Mouse (Mus musculus): ENCODE results near the gene Adipoq. TPM values are rescaled to one million over a fixed set of nuclear protein-coding genes. Genes with fewer than 3 reads are reported as not detected.

The Adipoq gene
- 1.1 TPM for polyA plus RNA-seq (2017; shearing (Covaris generic))

DNA sequence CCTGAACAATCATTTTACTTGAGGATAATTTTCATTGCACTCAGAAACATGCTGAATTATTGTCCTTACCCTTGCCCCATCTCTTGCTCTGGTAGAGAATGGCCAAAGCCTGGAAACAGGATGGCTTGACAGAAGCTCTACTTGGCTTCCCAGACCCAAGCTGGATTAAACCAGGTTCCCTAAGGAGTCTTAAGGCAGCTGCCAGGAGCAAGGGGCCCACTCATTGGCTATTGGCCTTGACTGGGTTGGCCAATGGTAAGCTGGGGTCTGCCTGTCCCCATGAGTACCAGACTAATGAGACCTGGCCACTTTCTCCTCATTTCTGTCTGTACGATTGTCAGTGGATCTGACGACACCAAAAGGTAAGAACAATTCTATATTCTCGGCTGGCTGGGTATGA is at the start of gene Adipoq:
Gene Adipoq, plus strand, starts transcription at position 257 of the 400 bp plus-strand sequence.

DNA sequence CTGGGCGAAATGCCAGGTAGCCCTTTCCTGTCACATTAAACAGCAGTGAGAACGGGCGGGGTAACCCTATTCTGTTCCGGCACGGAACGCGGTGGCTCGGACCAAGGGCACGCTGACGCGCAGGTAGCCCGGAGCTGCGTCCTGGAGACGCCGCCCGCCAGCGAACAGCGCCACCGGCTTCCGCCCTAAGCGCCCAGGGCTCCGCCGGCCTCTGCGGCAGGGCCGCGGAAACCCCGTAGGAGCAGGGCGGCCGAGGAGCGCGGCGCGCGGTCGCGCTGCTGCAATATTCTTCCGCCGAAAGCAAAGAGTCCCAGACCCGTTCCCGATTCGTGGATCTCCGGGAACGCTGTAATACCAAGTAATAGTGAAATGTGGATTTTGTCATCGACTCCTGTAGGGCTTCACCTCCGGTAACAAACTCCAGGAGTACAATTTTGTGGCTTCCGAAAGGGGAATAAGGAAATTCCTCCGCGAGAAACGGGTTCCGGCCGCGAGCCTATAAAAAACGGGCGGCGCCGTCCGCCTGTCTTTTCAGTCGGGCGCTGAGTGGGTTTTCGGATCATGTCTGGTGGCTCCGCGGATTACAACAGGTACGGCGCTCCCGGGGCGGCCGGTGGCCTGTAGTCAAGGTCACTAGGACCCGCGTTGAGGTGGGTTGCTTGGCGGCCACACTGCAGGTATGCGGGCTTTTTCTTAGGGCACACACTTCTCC is 38.9 kb upstream of the Adipoq start, which contains the start of gene Eif4a2:
Gene Eif4a2, plus strand, starts transcription at position 214 of the 712 bp plus-strand sequence.

DNA sequence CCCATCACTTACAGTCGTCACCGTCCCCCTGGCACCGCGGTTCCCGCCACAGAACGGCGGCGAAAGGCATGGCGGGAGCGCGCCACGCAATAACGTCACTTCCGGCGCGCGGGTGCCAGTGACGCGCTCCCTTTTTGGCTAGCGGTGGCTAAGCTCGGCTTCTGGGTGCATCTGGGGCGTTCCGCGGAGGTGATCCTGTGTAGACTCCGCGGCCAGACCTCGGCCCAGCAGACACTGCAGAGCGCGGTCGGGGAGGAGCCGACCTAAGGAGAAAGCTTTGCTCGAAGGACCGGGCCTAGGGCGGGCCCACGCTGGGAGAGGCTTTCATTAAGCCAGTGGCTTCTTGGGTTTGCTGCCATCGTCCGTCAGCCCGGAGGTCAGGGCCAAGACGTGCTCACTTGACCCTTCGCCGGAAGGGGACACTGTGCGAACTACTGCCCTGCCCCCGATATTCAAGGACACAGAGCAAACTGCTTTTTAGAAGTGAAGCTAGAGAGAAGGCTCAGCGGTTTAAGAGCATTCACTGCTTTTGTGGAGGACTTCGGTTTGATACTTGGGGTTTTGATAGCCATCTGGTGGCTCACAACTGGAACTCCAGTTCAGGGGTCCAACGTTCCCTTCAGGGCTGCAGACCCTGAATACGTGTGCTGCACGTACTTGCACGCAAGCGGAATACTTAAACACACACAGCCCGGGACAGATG is 18.5 kb upstream of the Adipoq start, which contains the start of gene Rfc4:
Gene Rfc4, minus strand, starts transcription at position 65 of the 703 bp plus-strand sequence.

Other genes starting within 250 kb of the Adipoq start
- not detected for gene Fetub, start 228.2 kb upstream of the Adipoq start, polyA plus RNA-seq (2017; shearing (Covaris generic))
- not detected for gene Hrg, start 195.5 kb upstream of the Adipoq start, polyA plus RNA-seq (2017; shearing (Covaris generic))
- gene Kng2, start 117.1 kb upstream of the Adipoq start, polyA plus RNA-seq (2017; shearing (Covaris generic)) = not detected
- gene Kng1, start 88.7 kb upstream of the Adipoq start, polyA plus RNA-seq (2017; shearing (Covaris generic)) = not detected
- 286 TPM for gene Eif4a2, start 39.1 kb upstream of the Adipoq start, polyA plus RNA-seq (2017; shearing (Covaris generic))
- gene Rfc4, start 18.8 kb upstream of the Adipoq start, polyA plus RNA-seq (2017; shearing (Covaris generic)) = 30.8 TPM
- 128 TPM for gene St6gal1, start 78.2 kb downstream of the Adipoq start, polyA plus RNA-seq (2017; shearing (Covaris generic))

All from inflammation-experienced regulatory T-cells, adult 16 weeks (primary cell).